Mouse (Mus musculus) frontal cortex, postnatal 10 days (tissue): ENCODE measurements at regions not wholly inside any gene's neighbourhood (a gene's known extent, or its start where the extent isn't known, plus 50 kb on each side); places are given as distances from the start of the nearest gene placed in this dataset.

ENCODE experiments used
- DNase-seq, 2 experiments: peaks; one replicate each; pipeline ENCODE4 v3.0.0; 2022; ENCODE audit warnings: low spot score in 2 of 2, mixed read lengths in 1 of 2

DNA sequence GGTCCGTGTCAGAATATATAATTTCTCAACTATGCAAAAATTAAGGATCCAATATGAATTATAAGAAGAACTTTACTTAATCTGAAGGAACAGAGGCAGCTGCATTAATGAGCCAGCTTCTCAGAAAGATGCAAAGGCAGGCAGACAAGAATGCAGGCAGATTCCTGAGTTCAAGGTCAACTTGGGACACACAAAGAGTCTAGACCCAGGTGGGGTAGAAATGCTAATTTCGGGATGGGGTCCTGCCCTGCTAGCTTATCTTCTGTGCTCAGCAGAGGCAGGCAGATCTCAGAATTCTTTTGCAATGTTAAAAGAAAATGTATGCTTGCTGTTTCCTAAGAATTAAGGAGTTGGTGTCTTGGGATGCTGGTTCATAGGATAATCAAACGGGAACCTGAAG lies 181.9 kb upstream of the Dlgap1 start:
- no peak for DNase-seq

DNA sequence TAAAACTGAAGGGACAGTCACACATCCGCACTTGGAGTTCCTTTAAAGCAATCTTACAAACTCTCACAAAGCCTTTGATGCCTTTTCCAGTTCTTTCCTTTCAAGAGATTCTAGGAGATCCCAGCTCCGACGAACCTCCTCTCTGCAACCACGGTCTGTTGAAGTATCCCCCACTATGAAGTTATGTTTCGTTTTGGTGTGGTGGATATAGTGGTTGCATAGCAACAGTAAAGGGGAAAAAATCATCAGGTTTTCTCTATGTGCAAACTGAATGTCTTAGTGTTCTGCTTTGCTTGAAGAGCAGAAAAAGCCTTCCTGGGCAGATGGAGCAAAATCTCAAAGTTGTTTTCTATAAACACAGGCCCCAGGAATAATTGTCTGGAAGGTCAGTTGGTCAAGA lies 147.4 kb upstream of the Dlgap1 start:
- DNase-seq: no peak

GRCm38 (mm10) chr17:69821901-69822300 lies 147.0 kb upstream of the Dlgap1 start:
- no peak for DNase-seq

- no peak for DNase-seq
Observed at GRCm38 (mm10) chr17:69822921-69823320, 146.0 kb upstream of the Dlgap1 start.

- DNase-seq: no peak
Observed at GRCm38 (mm10) chr17:69841308-69841707, 127.6 kb upstream of the Dlgap1 start.

- no peak for DNase-seq
Observed at GRCm38 (mm10) chr17:69848306-69848705, 120.6 kb upstream of the Dlgap1 start.

DNA sequence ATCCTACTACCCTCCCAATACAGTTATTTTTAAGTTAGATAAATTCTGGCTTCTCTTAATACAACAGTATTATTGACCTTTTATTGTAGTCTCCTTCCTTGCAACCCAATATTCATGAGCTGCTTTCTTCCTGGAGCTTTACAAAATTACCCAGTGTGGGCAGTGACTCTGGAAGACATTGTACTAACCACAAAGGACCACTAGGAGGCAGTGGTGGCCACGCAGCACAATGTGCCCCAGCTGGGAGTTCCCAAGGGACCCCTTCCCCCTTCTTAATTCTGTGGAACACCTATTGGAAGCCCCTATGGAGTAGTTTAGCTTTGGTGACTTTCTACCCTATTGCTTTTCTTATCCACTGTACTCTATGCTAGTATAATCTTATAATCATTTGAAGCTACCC lies 118.8 kb upstream of the Dlgap1 start:
- DNase-seq: no peak

DNA sequence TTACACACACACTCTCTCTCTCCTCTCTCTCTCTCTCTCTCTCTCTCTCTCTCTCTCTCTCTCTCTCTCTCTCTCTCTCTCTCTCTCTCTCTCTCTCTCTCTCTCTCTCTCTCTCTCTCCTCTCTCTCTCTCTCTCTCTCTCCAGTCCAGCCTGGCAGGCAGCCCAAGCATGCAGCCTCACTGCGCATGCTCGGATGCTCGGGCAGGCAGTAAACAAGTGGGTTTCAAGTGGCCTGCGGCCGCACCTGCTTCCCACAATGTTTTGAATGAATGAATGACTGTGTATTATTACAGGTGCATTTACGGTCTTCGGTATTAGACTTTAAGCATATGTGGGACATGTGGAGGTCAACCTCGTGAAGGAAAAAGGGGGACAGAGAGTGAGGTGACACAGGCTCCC lies 88.9 kb upstream of the Dlgap1 start:
- DNase-seq: peak; percentile 11 to 22

- no peak for DNase-seq
Observed at GRCm38 (mm10) chr17:69893980-69894379, 74.9 kb upstream of the Dlgap1 start.
